Mouse (Mus musculus): Measurements from ENCODE around the gene Lbp. TPM values are rescaled to one million over a fixed set of nuclear protein-coding genes. Genes with fewer than 3 reads are reported as not detected.

Lbp gene
- polyA plus RNA-seq, 1 experiment from 2014 or later, result 8.2 TPM

DNA sequence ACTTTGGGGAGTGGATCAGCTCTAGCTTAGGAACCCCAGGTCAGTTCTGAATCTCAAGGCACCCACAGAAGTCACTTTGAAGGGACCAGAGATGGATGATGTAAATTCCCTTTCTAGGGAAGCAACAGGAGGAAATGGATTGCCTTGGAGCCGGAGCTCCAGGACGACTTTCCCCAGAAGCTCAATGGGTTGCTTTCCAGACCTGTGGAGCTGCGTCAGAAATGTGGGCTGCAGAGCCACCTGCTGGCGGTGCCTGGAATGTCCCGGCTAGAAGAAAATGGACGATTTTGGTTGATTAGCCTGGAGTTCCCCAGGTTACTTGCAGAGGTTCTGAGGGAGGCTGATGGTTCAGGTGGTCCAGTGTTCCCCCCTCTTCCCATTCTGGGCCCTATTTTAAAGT, 41.6 kb downstream of the Lbp start:
- H3K4me2 ChIP-seq, result no peak overlapping the region
- no peak overlapping the region for H3K4me3 ChIP-seq (replicated peaks)
- no peaks in the 10 kb centered on the region for H3K4me1 ChIP-seq
- H3K27me3 ChIP-seq (replicated peaks), result no peaks in the 10 kb centered on the region
- H3K27ac ChIP-seq, result no peak overlapping the region
- no peak for ATAC-seq (ENCODE audit: insufficient read depth, low FRiP score, low read depth)
- no peaks in the 10 kb centered on the region for H3K9me3 ChIP-seq
- no peak overlapping the region for H3K9ac ChIP-seq
- WGBS, result 2% methylated on average over 6 of the region's 6 CpGs
- H3K36me3 ChIP-seq, result 0 out of 2 replicates have a peak, but pooled peaks cover 4% of the 10 kb centered on the region

DNA sequence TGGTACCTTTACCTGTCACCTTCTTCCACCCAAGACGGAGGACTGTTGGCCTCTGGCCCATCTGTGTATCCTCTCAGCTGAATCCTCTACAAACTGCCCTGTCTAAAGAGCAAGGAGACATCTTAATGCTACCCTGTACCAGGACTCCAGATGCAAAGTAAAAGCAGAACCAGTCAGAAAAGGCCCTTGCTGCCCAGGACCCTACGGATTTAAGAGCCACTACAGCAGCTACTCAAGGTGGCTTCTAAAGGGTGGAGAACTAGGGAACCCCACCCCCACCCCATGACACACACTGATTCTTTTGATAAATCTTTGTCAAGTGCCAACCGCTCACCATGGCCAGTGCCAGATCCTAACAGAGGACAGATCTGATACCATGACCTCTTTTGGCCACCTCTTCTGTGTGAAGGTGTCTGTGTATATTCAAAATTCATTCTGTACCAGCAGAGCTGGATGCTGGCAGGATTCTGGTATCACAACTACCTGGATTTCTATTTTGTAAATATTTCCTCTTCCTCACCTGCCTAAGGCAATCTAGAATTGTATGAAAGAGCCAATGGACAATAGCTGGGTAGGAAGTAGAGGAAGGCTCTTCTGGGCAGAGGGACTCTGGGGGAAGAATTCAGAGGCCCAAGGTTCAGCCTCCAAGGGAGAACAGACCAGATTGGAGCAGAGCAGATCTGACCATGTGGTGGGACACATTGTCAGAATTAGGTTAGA, 46.7 kb downstream of the Lbp start:
- 58% methylated on average over 3 of the region's 3 CpGs for WGBS
- Histone ChIP-seq H3K27ac (no peak overlapping the region), H3K4me1 (no peaks in the 10 kb centered on the region), H3K9me3 (no peaks in the 10 kb centered on the region), H3K27me3 (replicated peaks) (no peaks in the 10 kb centered on the region), H3K4me3 (replicated peaks) (no peak overlapping the region), H3K36me3 (peaks cover 32% of the 10 kb centered on the region), H3K4me2 (no peak overlapping the region), H3K9ac (no peak overlapping the region)
- ATAC-seq (ENCODE audit: insufficient read depth, low FRiP score, low read depth), result no peak

DNA sequence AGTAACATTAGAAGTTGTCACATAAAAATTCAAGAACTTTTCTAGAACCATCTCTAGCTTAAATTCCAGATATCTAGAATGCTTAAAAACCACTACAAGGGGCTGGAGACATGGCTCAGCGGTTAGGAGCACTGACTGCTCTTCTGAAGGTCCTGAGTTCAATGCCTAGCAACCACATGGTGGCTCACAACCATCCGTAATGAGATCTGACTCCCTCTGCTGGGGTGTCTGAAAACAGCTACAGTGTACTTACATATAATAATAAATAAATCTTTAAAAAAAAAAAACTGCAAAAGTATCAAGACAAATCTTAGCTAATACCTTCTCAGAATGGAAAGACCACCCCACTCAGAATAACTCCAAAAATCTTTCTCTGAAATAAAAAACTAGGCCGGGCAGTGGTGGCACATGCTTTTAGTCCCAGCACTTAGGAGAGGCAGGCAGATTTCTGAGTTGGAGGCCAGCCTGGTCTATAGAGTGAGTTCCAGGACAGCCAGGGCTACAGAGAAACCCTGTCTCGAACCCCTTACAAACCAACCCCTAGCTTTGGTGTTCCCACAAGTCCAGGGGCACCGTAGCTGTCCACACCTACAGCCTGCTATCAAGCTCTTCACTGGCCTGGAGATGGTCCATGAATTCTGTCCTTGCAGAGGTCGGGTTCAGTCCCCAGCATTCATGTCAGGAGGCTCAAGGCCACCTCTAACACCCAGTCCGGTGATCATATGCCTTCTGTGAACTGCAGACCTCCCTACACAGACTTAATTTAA, 48.2 kb downstream of the Lbp start:
- Histone ChIP-seq H3K9me3 (no peaks in the 10 kb centered on the region), H3K4me2 (no peak overlapping the region), H3K4me3 (replicated peaks) (no peak overlapping the region), H3K27ac (no peak overlapping the region), H3K4me1 (peaks cover 14% of the 10 kb centered on the region; the same call in 1 of the 2 replicates), H3K36me3 (peaks cover 47% of the 10 kb centered on the region), H3K9ac (no peak overlapping the region), H3K27me3 (replicated peaks) (no peaks in the 10 kb centered on the region)
- no peak for ATAC-seq (ENCODE audit: insufficient read depth, low FRiP score, low read depth)
- 77% methylated on average over 7 of the region's 7 CpGs for WGBS

DNA sequence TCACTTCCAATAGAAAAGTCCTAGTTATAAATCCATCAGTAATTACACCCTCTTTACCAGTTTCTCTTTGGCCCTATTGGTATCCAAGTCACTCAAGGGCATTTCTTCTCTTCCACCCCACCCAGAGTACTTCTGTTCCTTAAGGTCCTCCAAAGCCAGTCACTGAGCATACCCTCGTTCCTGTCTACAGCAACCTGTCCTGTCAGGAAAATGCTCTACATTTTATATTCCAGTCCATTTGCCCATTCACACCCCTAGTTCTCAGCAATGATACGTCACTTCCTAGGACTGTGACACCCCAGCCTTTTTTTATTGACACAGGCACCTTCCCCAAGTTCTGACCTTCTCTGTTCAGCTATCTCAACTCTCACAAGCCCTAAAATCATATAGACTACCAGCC, 48.9 kb downstream of the Lbp start:
- Histone ChIP-seq H3K9me3 (no peaks in the 10 kb centered on the region), H3K27ac (no peak overlapping the region), H3K36me3 (peaks cover 51% of the 10 kb centered on the region), H3K9ac (no peak overlapping the region), H3K4me3 (replicated peaks) (no peak overlapping the region), H3K27me3 (replicated peaks) (no peaks in the 10 kb centered on the region), H3K4me1 (peaks cover 21% of the 10 kb centered on the region; the same call in 1 of the 2 replicates), H3K4me2 (no peak overlapping the region)
- 95% methylated on average over 2 of the region's 2 CpGs for WGBS
- no peak for ATAC-seq (ENCODE audit: insufficient read depth, low FRiP score, low read depth)

DNA sequence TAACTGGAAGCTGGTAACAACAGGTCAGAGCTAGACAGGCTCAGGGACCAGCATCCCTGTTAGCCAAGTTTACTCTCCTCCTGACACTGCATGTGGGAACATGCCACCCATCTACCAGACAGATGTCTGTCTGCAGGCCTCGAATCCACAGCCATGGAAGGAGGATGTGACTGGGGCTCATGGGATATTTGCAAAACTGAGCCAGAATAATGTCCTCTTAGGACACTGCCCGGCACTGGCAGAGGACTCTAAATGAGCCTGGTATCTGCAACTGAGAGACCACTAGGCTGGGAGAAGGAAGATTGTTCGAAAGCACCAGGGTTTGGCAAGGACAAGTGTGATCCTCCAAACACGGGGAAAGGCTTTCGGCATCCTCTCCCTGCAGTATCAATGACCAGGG, 49.8 kb downstream of the Lbp start:
- no peaks in the 10 kb centered on the region for H3K27me3 ChIP-seq (replicated peaks)
- no peak overlapping the region for H3K9ac ChIP-seq
- WGBS, result 87% methylated on average over 5 of the region's 5 CpGs
- no peak for ATAC-seq (ENCODE audit: insufficient read depth, low FRiP score, low read depth)
- no peaks in the 10 kb centered on the region for H3K9me3 ChIP-seq
- peaks cover 21% of the 10 kb centered on the region; the same call in 1 of the 2 replicates for H3K4me1 ChIP-seq
- no peak overlapping the region for H3K4me2 ChIP-seq
- H3K27ac ChIP-seq, result no peak overlapping the region
- no peak overlapping the region for H3K4me3 ChIP-seq (replicated peaks)
- peaks cover 51% of the 10 kb centered on the region for H3K36me3 ChIP-seq

DNA sequence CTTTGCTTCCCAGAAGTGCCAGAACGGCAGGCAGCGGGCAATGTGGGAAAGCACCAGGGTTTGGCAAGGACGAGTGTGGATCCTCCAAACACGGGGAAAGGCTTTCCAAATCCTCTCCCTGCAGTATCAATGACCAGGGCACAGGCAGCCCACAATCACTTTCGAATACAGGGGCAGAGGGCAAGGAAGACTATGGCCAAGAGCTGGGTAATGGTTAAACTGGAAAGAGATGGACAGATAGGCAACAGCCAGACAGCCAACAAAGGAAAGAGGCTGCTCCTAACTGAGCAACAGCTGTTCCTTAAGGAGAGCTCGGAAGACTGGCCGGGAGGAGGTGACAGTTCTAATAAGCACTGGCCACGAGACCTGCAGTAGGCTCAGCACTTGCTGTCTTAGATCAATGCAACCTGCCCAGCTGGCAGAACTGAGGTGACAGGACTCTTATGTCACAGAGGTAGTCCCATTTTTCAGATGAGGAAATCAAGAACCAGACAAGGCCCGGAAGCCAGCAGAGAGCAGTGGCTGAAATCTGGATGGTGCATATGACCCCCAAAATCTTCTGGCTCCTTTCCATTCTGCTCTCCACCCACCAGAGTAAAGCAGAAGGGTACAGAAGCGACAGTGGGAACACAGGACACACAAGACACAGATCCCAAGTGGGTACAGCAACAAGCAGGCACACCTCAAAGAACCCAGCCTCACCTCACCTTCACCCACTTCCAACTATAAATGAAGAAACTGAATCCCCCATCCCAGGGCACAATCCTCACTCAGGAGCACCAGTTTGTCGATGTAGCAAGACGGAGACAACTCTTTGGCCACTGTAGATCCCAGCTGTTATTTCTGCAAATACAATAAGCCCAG, 53.7 kb downstream of the Lbp start:
- Histone ChIP-seq H3K4me1 (peaks cover 21% of the 10 kb centered on the region; the same call in 1 of the 2 replicates), H3K27ac (no peak overlapping the region), H3K9me3 (no peaks in the 10 kb centered on the region), H3K9ac (peak overlapping the region; percentile 90; the same call in 1 of the 2 replicates), H3K36me3 (peaks cover 43% of the 10 kb centered on the region), H3K4me3 (replicated peaks) (peak overlapping the region; percentile 83), H3K4me2 (peak overlapping the region; percentile 71), H3K27me3 (replicated peaks) (no peaks in the 10 kb centered on the region)
- ATAC-seq (ENCODE audit: insufficient read depth, low FRiP score, low read depth), result no peak
- WGBS, result 55% methylated on average over 12 of the region's 12 CpGs

DNA sequence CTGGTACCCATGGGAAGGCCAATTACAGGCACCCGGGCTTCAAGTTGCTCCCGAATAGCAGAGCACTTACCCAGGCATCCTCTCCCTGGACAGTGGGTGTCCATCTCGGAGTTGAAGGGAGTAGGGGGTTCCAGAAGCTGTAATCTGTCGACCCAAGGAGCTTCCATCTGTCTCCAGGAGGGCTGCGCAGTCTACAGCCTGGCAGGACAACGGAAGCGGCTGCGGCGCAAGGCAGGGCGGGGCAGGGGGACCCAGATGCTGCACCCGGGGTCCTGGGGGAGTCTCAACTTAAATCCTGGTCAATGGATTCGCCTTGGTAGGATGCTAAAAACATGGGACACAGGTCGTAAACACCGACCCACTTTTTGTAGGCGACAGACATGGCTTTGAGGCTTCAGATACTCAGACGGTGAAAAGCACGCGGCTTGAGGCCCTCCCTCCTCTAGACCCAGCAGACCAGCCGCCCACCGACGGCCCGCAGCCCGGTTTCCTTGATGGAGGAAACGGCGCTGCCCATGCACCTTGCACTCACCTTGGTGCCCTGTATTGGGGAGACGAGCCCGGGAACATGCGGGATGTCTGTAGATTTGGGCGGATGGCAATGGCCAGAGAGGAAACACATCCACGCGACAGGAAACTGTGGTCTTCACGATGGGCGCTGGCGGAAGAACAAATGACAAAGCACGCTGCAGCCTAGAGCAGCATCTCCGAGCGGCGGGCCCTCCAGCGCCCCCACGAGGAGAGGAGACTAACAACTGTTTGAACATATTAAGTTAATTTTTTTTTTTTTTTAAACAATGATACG, 54.8 kb downstream of the Lbp start:
- peak overlapping the region; percentile 90 for H3K9ac ChIP-seq
- H3K4me1 ChIP-seq, result peaks cover 21% of the 10 kb centered on the region; the same call in 1 of the 2 replicates
- WGBS, result under 1% methylated on average over 41 of the region's 41 CpGs
- peaks cover 36% of the 10 kb centered on the region for H3K36me3 ChIP-seq
- peak overlapping the region; percentile 71 for H3K4me2 ChIP-seq
- peak; percentile 81 for ATAC-seq (ENCODE audit: insufficient read depth, low FRiP score, low read depth)
- no peaks in the 10 kb centered on the region for H3K9me3 ChIP-seq
- H3K27me3 ChIP-seq (replicated peaks), result no peaks in the 10 kb centered on the region
- peak overlapping the region; percentile 86 for H3K27ac ChIP-seq
- peak overlapping the region; percentile 83 for H3K4me3 ChIP-seq (replicated peaks)

DNA sequence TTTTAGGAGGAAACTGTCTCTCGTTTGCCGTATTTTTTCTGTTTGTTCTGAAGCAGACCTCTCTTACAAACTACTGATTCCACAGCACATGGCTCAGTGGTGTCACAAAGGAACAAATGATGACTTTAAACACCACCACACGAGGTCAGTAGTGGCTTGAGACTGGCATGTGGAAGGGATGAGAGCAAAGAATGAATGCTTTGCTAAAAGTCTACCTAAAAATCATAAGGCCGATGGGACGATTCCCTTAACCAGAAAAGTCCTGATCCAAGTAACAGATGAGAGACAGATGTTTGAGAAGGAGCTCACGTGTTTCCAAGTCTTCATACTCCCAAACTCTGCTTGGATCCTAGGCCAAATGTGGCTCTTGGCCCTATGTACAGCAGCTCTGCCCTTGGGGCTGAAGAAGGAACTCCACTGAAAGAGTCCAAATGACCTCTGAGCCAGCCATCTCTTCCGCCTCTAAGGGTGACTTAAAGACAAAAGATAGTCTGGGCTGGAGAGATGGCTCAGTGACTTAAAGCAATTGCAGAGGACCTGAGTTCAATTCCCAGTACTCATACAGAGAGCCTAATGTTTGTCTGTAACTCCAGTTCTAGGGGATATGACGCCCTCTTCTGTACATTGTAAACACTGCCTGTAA, 55.5 kb downstream of the Lbp start:
- peak overlapping the region; percentile 71 for H3K4me2 ChIP-seq
- peaks cover 30% of the 10 kb centered on the region for H3K36me3 ChIP-seq
- no peaks in the 10 kb centered on the region for H3K9me3 ChIP-seq
- H3K4me3 ChIP-seq (replicated peaks), result peak overlapping the region; percentile 83
- ATAC-seq (ENCODE audit: insufficient read depth, low FRiP score, low read depth), result no peak
- H3K4me1 ChIP-seq, result peaks cover 21% of the 10 kb centered on the region; the same call in 1 of the 2 replicates
- H3K27me3 ChIP-seq (replicated peaks), result no peaks in the 10 kb centered on the region
- WGBS, result 32% methylated on average over 8 of the region's 8 CpGs
- no peak overlapping the region for H3K9ac ChIP-seq
- peak overlapping the region; percentile 18; the same call in 1 of the 2 replicates for H3K27ac ChIP-seq

DNA sequence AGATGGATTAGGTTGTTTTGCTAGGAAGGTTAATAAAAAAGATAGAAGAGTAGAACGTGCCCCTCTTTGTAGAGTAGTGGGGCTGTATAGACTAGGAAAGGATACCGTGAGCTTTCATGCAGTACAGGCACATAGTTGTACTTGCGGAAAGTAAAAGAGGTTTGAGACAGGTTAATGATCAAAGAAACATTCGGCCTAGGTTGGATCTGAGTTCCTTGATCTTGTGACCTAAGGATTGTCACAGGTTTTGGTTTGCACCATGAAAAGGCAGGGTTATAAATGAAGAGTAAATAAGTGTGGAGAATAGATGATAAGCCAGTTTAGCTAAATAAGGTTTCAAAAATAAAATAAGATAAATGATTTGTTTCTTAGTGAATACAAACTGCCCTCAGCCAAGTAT, 57.9 kb downstream of the Lbp start:
- H3K27me3 ChIP-seq (replicated peaks), result no peaks in the 10 kb centered on the region
- H3K4me3 ChIP-seq (replicated peaks), result no peak overlapping the region
- H3K4me2 ChIP-seq, result no peak overlapping the region
- H3K27ac ChIP-seq, result no peak overlapping the region
- H3K9ac ChIP-seq, result no peak overlapping the region
- WGBS, result 73% methylated on average over 4 of the region's 4 CpGs
- no peaks in the 10 kb centered on the region for H3K9me3 ChIP-seq
- peaks cover 8% of the 10 kb centered on the region for H3K36me3 ChIP-seq
- peaks cover 11% of the 10 kb centered on the region; the same call in 1 of the 2 replicates for H3K4me1 ChIP-seq
- ATAC-seq (ENCODE audit: insufficient read depth, low FRiP score, low read depth), result no peak

DNA sequence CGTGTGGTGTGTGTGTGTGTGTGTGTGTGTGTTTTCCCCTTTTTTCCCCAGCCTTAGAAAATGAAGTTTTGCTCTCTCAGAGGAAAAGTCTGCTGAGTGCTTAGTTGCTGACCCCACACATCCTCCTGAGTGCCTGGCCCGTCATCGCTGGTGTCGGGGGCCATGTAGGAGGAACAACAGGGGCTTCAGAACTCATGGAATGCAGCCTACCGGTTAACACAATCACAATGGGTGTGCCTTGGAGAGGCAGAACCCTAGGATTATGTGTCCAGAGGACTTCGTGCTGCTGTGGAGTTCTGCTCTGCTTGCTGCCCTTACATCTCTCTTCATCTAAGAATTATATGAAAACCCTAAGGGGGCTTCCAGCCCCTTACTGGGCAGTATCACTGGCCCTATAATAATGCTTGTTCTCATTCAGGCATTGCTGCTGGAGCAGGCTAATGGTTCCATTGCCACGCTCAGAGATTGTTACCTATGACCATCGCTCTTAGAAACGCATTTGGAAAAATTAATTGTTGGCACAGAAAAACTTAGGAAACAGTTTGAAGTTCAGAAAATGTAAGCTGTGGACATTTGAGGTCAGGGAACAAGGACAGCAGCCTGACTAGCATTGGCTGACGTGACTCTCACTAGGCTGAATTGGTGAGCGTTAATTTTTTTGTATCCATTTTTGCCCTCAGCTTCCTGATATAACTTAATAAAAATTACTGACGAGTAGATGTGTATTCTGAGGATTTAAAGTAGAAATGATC, 59.0 kb downstream of the Lbp start:
- Histone ChIP-seq H3K4me3 (replicated peaks) (no peak overlapping the region), H3K4me1 (0 out of 2 replicates have a peak, but pooled peaks cover under 1% of the 10 kb centered on the region), H3K27ac (no peak overlapping the region), H3K9me3 (no peaks in the 10 kb centered on the region), H3K9ac (no peak overlapping the region), H3K36me3 (no peaks in the 10 kb centered on the region), H3K4me2 (no peak overlapping the region), H3K27me3 (replicated peaks) (no peaks in the 10 kb centered on the region)
- 71% methylated on average over 12 of the region's 12 CpGs for WGBS
- no peak for ATAC-seq (ENCODE audit: insufficient read depth, low FRiP score, low read depth)
